Mouse (Mus musculus): ENCODE data around the gene Lifr. TPM values are rescaled to one million over a fixed set of nuclear protein-coding genes. Genes with fewer than 3 reads are reported as not detected.

Gene Lifr
- polyA plus RNA-seq, 1 experiment: 39.2 TPM

- Histone ChIP-seq H3K4me1 (replicated peaks; ENCODE audit: control insufficient read depth, insufficient read depth, low read length) (peaks cover 5% of the 10 kb centered on the region; the same call in 1 of the 2 replicates), H3K27me3 (ENCODE audit: control insufficient read depth, insufficient read depth, low read length) (no peaks in the 10 kb centered on the region), H3K4me3 (ENCODE audit: control insufficient read depth, insufficient read depth, low read length) (no peak overlapping the region), H3K36me3 (ENCODE audit: control insufficient read depth, insufficient read depth, low read length) (no peaks in the 10 kb centered on the region), H3K27ac (ENCODE audit: control insufficient read depth, insufficient read depth, low read length) (no peak overlapping the region)
- WGBS: 26% methylated on average over 9 of the region's 9 CpGs
- TF ChIP-seq POLR2A (IDR thresholded peaks at IDR 0.05; ENCODE audit: control insufficient read depth, extremely low read depth, insufficient read depth, low read length, poor library complexity): no peak
- TF ChIP-seq CTCF (IDR thresholded peaks at IDR 0.05; ENCODE audit: borderline replicate concordance, control insufficient read depth, extremely low read depth, insufficient read depth, low read length, poor library complexity): no peak
- DNase-seq: peak; percentile 13
These were observed 126.3 kb downstream of the Lifr start for GRCm38 (mm10) chr15:7216581-7217272.

- no peaks in the 10 kb centered on the region for H3K27me3 ChIP-seq (ENCODE audit: control insufficient read depth, insufficient read depth, low read length)
- WGBS: 16% methylated on average over 6 of the region's 6 CpGs
- no peak for DNase-seq
- no peak overlapping the region for H3K4me3 ChIP-seq (ENCODE audit: control insufficient read depth, insufficient read depth, low read length)
- H3K4me1 ChIP-seq (replicated peaks; ENCODE audit: control insufficient read depth, insufficient read depth, low read length): peaks cover 5% of the 10 kb centered on the region; the same call in 1 of the 2 replicates
- no peak for TF ChIP-seq CTCF (IDR thresholded peaks at IDR 0.05; ENCODE audit: borderline replicate concordance, control insufficient read depth, extremely low read depth, insufficient read depth, low read length, poor library complexity)
- TF ChIP-seq POLR2A (IDR thresholded peaks at IDR 0.05; ENCODE audit: control insufficient read depth, extremely low read depth, insufficient read depth, low read length, poor library complexity): no peak
- no peak overlapping the region for H3K27ac ChIP-seq (ENCODE audit: control insufficient read depth, insufficient read depth, low read length)
- no peaks in the 10 kb centered on the region for H3K36me3 ChIP-seq (ENCODE audit: control insufficient read depth, insufficient read depth, low read length)
These were observed 126.8 kb downstream of the Lifr start for GRCm38 (mm10) chr15:7217273-7217598.

- TF ChIP-seq CTCF (IDR thresholded peaks at IDR 0.05; ENCODE audit: borderline replicate concordance, control insufficient read depth, extremely low read depth, insufficient read depth, low read length, poor library complexity): no peak
- TF ChIP-seq POLR2A (IDR thresholded peaks at IDR 0.05; ENCODE audit: control insufficient read depth, extremely low read depth, insufficient read depth, low read length, poor library complexity): no peak
- H3K4me3 ChIP-seq (ENCODE audit: control insufficient read depth, insufficient read depth, low read length): no peak overlapping the region
- DNase-seq: no peak
- 56% methylated on average over 11 of the region's 11 CpGs for WGBS
- H3K27me3 ChIP-seq (ENCODE audit: control insufficient read depth, insufficient read depth, low read length): no peaks in the 10 kb centered on the region
- H3K36me3 ChIP-seq (ENCODE audit: control insufficient read depth, insufficient read depth, low read length): no peaks in the 10 kb centered on the region
- H3K4me1 ChIP-seq (replicated peaks; ENCODE audit: control insufficient read depth, insufficient read depth, low read length): no peaks in the 10 kb centered on the region
- H3K27ac ChIP-seq (ENCODE audit: control insufficient read depth, insufficient read depth, low read length): no peak overlapping the region
These were observed 132.4 kb downstream of the Lifr start for GRCm38 (mm10) chr15:7222809-7223208.

- H3K27me3 ChIP-seq (ENCODE audit: control insufficient read depth, insufficient read depth, low read length): no peaks in the 10 kb centered on the region
- H3K27ac ChIP-seq (ENCODE audit: control insufficient read depth, insufficient read depth, low read length): no peak overlapping the region
These were observed 133.8 kb downstream of the Lifr start for GRCm38 (mm10) chr15:7224151-7224775.

GRCm38 (mm10) chr15:7226225-7226624 is 135.8 kb downstream of the Lifr start:
- peak; percentile 51 for DNase-seq
- H3K36me3 ChIP-seq (ENCODE audit: control insufficient read depth, insufficient read depth, low read length): no peaks in the 10 kb centered on the region
- H3K4me1 ChIP-seq (replicated peaks; ENCODE audit: control insufficient read depth, insufficient read depth, low read length): no peaks in the 10 kb centered on the region
- H3K27me3 ChIP-seq (ENCODE audit: control insufficient read depth, insufficient read depth, low read length): no peaks in the 10 kb centered on the region
- WGBS: 4% methylated on average over 5 of the region's 5 CpGs
- no peak overlapping the region for H3K27ac ChIP-seq (ENCODE audit: control insufficient read depth, insufficient read depth, low read length)
- no peak for TF ChIP-seq POLR2A (IDR thresholded peaks at IDR 0.05; ENCODE audit: control insufficient read depth, extremely low read depth, insufficient read depth, low read length, poor library complexity)
- TF ChIP-seq CTCF (IDR thresholded peaks at IDR 0.05; ENCODE audit: borderline replicate concordance, control insufficient read depth, extremely low read depth, insufficient read depth, low read length, poor library complexity): peak; percentile 80; the same call in 1 of the 2 replicates
- no peak overlapping the region for H3K4me3 ChIP-seq (ENCODE audit: control insufficient read depth, insufficient read depth, low read length)

More at GRCm38 (mm10) chr15:7224151-7224775, 133.8 kb downstream of the Lifr start:
- Histone ChIP-seq H3K4me1 (replicated peaks; ENCODE audit: control insufficient read depth, insufficient read depth, low read length) (no peaks in the 10 kb centered on the region), H3K4me3 (ENCODE audit: control insufficient read depth, insufficient read depth, low read length) (no peak overlapping the region), H3K36me3 (ENCODE audit: control insufficient read depth, insufficient read depth, low read length) (no peaks in the 10 kb centered on the region)
- no peak for DNase-seq
- 80% methylated on average over 12 of the region's 12 CpGs for WGBS
- no peak for TF ChIP-seq POLR2A (IDR thresholded peaks at IDR 0.05; ENCODE audit: control insufficient read depth, extremely low read depth, insufficient read depth, low read length, poor library complexity)

- 90% methylated on average over 13 of the region's 13 CpGs for WGBS
- TF ChIP-seq CTCF (IDR thresholded peaks at IDR 0.05; ENCODE audit: borderline replicate concordance, control insufficient read depth, extremely low read depth, insufficient read depth, low read length, poor library complexity) (no peak), POLR2A (IDR thresholded peaks at IDR 0.05; ENCODE audit: control insufficient read depth, extremely low read depth, insufficient read depth, low read length, poor library complexity) (no peak)
- Histone ChIP-seq H3K27ac (ENCODE audit: control insufficient read depth, insufficient read depth, low read length) (no peak overlapping the region), H3K27me3 (ENCODE audit: control insufficient read depth, insufficient read depth, low read length) (no peaks in the 10 kb centered on the region), H3K4me3 (ENCODE audit: control insufficient read depth, insufficient read depth, low read length) (no peak overlapping the region), H3K4me1 (replicated peaks; ENCODE audit: control insufficient read depth, insufficient read depth, low read length) (no peaks in the 10 kb centered on the region), H3K36me3 (ENCODE audit: control insufficient read depth, insufficient read depth, low read length) (no peaks in the 10 kb centered on the region)
- no peak for DNase-seq
These were observed 143.1 kb downstream of the Lifr start for GRCm38 (mm10) chr15:7233393-7234090.

All from thymus, adult 2 months (tissue).